Mouse (Mus musculus) embryo, embryonic 10.5 days (tissue): ENCODE results near the gene Fbxo6.
A peak's percentile ranks its signal among the peaks of the same experiment; 100 is the strongest.
"Not testable (repeated sequence)": the region's sequence is repeated elsewhere in the genome, so short reads cannot be mapped to it uniquely, and the experiment has no call there.

Experiments
- DNase-seq: peaks from one replicate; pipeline ENCODE4 v3.0.0-alpha.2; 2015; ENCODE audit warnings: low spot score

The Fbxo6 gene

DNA sequence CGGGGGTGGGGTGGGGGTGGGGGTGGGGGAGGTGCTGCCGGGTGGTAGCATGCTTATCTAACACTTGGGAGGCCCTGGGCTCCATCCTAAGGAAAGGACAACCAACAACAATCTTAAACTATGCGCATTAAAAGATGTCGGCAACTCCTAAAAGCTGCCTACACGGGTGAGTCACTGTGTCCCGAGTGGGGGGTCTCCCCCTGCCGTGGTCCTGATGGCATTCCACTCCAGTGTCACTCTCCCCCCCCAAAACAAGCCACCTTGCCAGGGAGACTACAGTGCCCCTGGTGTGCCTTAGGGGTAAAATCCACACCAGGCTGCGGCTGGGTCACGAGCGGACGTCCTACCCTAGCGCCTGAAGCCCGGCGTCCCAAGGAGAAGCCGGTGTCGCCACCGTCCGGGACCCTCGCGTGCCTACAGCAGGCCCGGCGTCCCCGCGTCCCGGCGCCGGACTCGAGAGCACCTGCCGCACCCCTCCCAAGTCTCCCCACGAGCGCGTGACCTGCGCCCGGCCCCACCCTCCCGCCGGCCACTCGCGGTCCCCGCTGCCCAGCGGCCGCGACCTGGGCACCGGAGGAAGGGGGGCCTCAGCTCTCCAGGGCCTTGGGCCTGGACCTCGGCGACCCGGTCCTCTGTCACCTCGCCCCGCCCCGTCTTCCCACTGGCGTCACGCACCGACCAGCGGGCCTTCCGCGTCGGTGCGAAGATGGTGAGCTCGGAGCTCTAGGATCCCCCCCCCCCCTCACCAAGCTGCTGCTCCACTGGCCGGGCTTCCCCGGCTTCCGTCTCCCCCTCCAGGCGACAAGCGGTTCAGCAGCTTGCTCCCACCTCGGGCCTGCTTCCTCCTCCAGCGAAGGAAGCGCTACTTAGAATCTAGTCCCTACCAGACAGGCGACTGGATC, at the start of gene Fbxo6:
Fbxo6 (minus strand) TSS at position 874 of the 902 bp plus-strand sequence.
- DNase-seq: peak; percentile 92

GRCm38 (mm10) chr4:148198721-148199120, 46.8 kb upstream of the Fbxo6 start:
- no peak for DNase-seq

GRCm38 (mm10) chr4:148194400-148194799, 42.5 kb upstream of the Fbxo6 start:
- DNase-seq: no peak

DNA sequence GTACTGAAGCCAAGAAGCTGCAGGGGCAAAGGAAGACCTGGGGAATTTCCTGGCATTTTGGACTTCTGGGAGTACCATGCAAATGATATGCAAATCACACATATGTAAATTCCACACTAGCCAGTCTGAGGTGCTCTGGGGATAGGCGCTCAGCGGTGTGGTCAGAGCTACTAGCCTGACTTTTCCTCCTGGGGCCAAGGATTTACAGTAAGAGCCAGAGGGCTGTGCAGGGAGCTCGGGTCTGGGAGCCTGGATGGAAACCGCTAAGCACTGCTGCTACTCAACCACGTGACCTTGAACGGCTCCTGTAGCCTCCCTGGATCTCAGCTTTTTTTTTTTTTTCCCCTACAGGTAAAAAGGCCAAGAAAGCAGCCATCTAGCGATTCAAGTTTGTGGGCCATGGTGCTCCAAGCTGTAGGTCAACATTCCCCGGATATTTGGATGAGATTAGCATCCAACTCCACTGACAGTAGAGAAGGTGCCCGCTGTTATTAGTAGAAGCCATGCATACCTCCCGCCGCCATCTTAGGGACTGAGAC, 40.8 kb upstream of the Fbxo6 start:
- no peak for DNase-seq

DNA sequence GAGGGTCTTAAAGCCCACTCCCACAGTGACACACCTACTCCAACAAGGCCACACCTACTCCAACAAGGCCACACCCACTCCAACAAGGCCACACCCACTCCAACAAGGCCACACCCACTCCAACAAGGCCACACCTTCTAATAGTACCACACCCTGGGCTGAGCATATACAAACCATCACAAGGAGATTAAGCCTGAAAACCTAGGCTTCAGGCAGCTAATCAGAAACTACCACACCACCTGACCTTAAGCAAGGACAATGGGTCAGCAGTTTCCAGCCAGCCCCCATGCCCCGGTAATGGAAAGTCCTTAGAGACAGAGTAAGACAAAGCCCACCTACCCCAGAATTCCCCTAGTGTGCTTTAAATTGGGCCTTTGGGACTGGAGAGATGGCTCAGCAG, 36.8 kb upstream of the Fbxo6 start:
- DNase-seq: not testable (repeated sequence)

- no peak for DNase-seq
These were observed 33.9 kb upstream of the Fbxo6 start for GRCm38 (mm10) chr4:148185819-148186218.

- no peak for DNase-seq
These were observed 32.6 kb upstream of the Fbxo6 start for GRCm38 (mm10) chr4:148184564-148184963.

- no peak for DNase-seq
These were observed 30.4 kb upstream of the Fbxo6 start for GRCm38 (mm10) chr4:148182363-148182762.

DNA sequence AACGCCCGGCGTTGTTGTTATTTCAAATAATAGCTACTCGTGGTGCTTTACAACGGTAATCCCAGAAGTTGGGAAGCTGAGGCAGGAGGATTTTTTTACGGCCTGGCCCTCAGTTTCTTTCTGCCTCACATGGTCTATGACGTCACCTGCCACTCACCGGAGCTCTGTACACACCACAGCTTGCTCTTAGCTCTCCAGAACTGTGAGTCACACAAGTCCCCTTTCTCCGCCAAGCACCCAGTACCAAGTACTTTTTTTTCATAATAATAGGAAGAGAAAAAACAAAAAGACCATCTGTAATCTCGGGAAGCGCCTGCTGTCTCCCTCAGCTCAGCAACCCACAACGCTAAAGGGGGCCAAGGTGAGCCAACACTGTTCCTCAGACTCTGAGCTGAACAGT, 29.5 kb upstream of the Fbxo6 start:
- DNase-seq: no peak

DNA sequence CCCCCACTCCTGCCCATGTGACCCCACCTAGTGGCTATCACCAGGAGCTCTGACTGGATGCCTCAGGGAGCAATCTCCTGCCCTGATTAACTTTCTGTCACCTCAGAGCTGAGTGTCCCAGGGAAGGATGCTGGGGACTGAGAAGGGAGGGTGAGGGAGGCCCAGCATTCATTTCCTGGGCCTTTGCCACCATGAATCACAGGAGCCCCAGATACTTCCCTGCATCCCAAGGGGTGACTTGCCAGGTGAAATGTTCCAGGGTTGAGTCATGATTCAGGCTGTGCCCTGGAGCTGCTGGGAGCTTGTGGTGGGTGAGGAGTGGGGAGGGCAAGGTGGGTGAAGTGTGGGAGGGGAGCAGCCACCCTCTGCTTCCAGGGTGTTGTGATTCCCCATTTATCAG, 25.8 kb upstream of the Fbxo6 start:
- DNase-seq: no peak

GRCm38 (mm10) chr4:148176603-148177002, 24.7 kb upstream of the Fbxo6 start:
- DNase-seq: not testable (repeated sequence)

GRCm38 (mm10) chr4:148174495-148174862, 22.5 kb upstream of the Fbxo6 start:
- no peak for DNase-seq

DNA sequence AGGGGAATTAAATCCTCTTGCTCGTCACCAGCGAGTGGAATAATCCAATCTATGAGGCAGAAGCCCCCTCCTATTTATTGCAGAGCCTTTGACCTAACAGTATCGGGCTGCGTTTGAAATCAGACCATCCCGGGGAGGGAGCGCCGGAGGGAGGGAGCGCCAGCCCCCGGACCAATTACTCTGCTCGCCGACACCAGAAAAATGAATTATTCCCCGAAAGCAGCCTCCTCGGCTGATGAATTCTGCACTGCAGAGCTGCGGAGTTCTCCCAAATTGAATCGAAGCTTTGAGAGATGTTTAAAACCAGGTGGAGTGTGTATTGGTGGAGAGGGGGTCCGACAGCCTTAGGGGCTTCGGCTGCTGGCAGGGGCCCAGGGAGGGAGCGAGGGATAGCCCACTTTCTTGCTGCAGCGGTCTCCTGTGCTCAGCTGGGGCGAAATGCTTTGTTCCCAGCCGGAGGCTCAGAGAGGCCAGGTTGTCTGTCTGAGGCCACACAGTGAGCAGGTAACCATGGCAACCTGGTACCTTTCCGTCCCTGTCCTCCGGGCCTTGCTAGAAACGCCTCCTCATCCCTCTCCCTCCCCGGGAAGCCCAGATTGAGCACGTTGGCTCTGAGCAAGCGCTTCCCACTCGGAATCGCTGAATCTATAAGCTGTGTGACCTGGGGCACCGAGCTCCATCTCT, 22.0 kb upstream of the Fbxo6 start:
- DNase-seq: peak; percentile 40

- no peak for DNase-seq
These were observed 19.3 kb upstream of the Fbxo6 start for GRCm38 (mm10) chr4:148171261-148171660.

GRCm38 (mm10) chr4:148170842-148171241, 18.9 kb upstream of the Fbxo6 start:
- DNase-seq: peak; percentile 82

DNA sequence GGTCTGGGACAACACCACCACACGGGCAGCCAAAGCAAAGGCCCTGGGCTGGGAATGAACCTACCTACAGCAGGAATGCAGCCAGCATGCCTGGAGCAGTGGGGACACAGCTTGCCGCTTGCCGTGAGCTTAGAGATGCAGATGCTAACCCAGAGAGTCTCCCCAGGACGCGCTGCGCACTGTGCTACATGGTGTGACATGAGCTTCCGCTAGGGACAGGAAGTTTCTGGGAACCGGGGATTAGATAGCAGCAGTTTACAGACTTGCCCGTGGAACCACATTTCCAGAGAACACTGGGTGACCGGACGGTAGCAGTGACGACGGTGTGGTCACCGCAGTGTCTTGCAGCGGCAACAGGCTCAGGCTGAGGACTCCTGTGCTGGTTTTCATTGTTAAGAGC, 17.6 kb upstream of the Fbxo6 start:
- no peak for DNase-seq

- DNase-seq: peak; percentile 85
These were observed 16.3 kb upstream of the Fbxo6 start for GRCm38 (mm10) chr4:148168287-148168686.

- DNase-seq: peak; percentile 80
These were observed 15.0 kb upstream of the Fbxo6 start for GRCm38 (mm10) chr4:148166986-148167385.

- DNase-seq: peak; percentile 45
These were observed 14.5 kb upstream of the Fbxo6 start for GRCm38 (mm10) chr4:148166431-148166830.

- DNase-seq: no peak
These were observed 13.6 kb upstream of the Fbxo6 start for GRCm38 (mm10) chr4:148165551-148165950.

DNA sequence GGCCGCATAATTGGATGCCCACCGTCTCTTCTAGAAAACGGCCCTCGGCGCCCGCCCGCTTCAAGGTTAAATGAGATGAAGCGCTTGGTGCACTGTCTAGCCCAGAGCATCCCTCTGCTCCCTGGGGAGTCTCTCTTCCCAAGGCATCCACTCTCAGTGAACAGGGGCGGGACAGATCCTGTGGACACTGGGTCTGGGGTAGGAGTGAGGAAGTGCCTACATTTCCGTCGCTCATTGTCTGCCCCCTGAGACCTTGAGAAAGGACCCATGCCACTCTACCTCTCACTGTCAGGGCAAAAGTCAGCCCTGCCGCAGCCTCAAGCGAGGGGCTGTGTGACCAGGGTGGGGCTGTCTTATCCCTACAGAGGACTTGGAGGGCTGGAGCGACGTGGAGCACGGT, 12.5 kb upstream of the Fbxo6 start:
- no peak for DNase-seq

DNA sequence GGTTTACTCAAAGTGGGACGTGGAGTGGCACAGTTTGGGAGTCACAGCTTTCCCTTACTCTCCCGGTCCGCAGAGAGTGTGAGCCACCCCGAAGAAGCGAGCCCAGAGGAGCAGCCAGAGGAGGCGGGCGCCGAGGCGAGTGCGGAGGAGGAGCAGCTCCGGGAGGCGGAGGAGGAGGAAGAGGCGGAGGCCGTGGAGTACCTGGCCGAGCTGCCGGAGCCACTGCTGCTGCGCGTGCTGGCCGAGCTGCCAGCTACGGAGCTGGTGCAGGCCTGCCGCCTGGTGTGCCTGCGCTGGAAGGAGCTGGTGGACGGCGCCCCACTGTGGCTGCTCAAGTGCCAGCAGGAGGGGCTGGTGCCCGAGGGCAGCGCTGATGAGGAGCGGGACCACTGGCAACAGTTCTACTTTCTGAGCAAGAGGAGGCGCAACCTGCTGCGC, 12.1 kb upstream of the Fbxo6 start:
- DNase-seq: peak; percentile 83
